Mouse (Mus musculus) liver, embryonic 16.5 days (tissue): ENCODE measurements around the gene Caskin2. TPM values are rescaled to one million over a fixed set of nuclear protein-coding genes. Genes with fewer than 3 reads are reported as not detected.
A peak's percentile ranks its signal among the peaks of the same experiment; 100 is the strongest.

Experiments
- ATAC-seq: fragments of 200-750 bp; cut with Nextera tagmentation; 2 replicates; pipeline ENCODE4 v1.8.0; 2017; ENCODE audit warnings: low read depth, mild to moderate bottlenecking, moderate number of reproducible peaks, moderate library complexity
- H3K27ac ChIP-seq: fragments of 300-500 bp; sonication (generic); 2 replicates; pipeline ENCODE4 v1.5.1; 2014; ENCODE audit warnings: mild to moderate bottlenecking, low read length
- H3K27me3 ChIP-seq: fragments of 300-500 bp; sonication (generic); 2 replicates; pipeline ENCODE4 v1.6.1; 2014; ENCODE audit warnings: low read depth, low read length, mixed read lengths; ENCODE audit not compliant: control insufficient read depth, insufficient read depth
- H3K36me3 ChIP-seq: fragments of 300-500 bp; sonication (generic); 2 replicates; pipeline ENCODE4 v1.6.1; 2014; ENCODE audit warnings: mild to moderate bottlenecking; ENCODE audit not compliant: control insufficient read depth, insufficient read depth
- H3K4me1 ChIP-seq: fragments of 300-500 bp; sonication (generic); 2 replicates; pipeline ENCODE4 v1.6.1; 2014; ENCODE audit warnings: low read depth, low read length, mixed read lengths; ENCODE audit not compliant: control insufficient read depth
- H3K4me2 ChIP-seq: fragments of 300-500 bp; sonication (generic); 2 replicates; pipeline ENCODE4 v1.6.1; 2014; ENCODE audit warnings: low read depth, low read length, mixed read lengths
- H3K4me3 ChIP-seq: fragments of 300-500 bp; sonication (generic); 2 replicates; pipeline ENCODE4 v1.5.1; 2014; ENCODE audit warnings: low read depth, mild to moderate bottlenecking, low read length
- H3K9ac ChIP-seq: fragments of 300-500 bp; sonication (generic); 2 replicates; pipeline ENCODE4 v1.6.1; 2014; ENCODE audit warnings: low read depth, low read length
- H3K9me3 ChIP-seq: fragments of 300-500 bp; sonication (generic); replicated peaks from 2 replicates; pipeline ENCODE4 v1.6.1; 2016; ENCODE audit warnings: low read length; ENCODE audit not compliant: control insufficient read depth
- WGBS: fragments of 180-500 bp; shearing (Covaris S2); extraction: QIAGEN DNeasy Blood & Tissue Kit; methylation state at CpG from one replicate; pipeline ENCODE4 v1.1.7; 2014; ENCODE audit not compliant: insufficient replicate concordance; 5-methylcytosine and 5-hydroxymethylcytosine counted together
- polyA plus RNA-seq: library from polyadenylated mRNA; unstranded; fragments of >200 nt; fragmentation: Nextera tagmentation; extraction: Ambion mirVana; gene quantifications from 2 replicates; pipeline ENCODE4 v1.2.1, GENCODE M21; 2015

Caskin2 gene
- polyA plus RNA-seq, 1 experiment from 2014 or later: 6.1 TPM

- Histone ChIP-seq H3K9me3 (no peaks in the 10 kb centered on the region), H3K4me1 (peaks cover 47% of the 10 kb centered on the region), H3K36me3 (peaks cover 61% of the 10 kb centered on the region), H3K4me2 (peak overlapping the region; percentile 61; the same call in 1 of the 2 replicates), H3K9ac (no peak overlapping the region), H3K27ac (no peak overlapping the region), H3K4me3 (no peak overlapping the region), H3K27me3 (no peaks in the 10 kb centered on the region)
- ATAC-seq: no peak
- WGBS: 89% methylated on average over 24 of the region's 24 CpGs
Observed at GRCm38 (mm10) chr11:115803072-115803709, 10.2 kb downstream of the Caskin2 start.

- Histone ChIP-seq H3K4me3 (no peak overlapping the region), H3K4me2 (no peak overlapping the region), H3K27me3 (no peaks in the 10 kb centered on the region), H3K4me1 (peaks cover 25% of the 10 kb centered on the region), H3K27ac (no peak overlapping the region), H3K9ac (no peak overlapping the region), H3K36me3 (peaks cover 59% of the 10 kb centered on the region), H3K9me3 (no peaks in the 10 kb centered on the region)
- no peak for ATAC-seq
- 76% methylated on average over 18 of the region's 18 CpGs for WGBS
Observed at GRCm38 (mm10) chr11:115800981-115801380, 12.5 kb downstream of the Caskin2 start.

DNA sequence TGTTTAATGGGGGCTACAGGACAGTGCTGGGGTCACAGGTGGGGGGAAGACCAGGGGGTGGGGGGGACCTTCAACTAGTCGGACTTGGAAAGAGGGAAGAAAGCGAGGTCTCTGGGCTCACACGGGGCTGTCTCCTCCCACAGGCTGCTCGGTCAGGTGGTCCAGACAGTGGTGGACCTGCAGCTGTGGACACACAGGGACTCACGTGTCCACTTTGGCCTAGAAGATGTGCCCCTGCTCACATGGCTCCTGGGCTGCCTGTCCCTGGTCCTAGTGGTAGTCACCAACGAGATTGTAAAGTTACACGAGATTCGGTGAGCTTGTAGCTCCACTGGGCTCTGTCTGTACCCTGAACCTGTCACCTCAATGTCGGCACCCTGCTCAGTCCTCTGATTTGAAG is 15.8 kb downstream of the Caskin2 start:
- no peak for ATAC-seq
- no peaks in the 10 kb centered on the region for H3K4me1 ChIP-seq
- 76% methylated on average over 9 of the region's 9 CpGs for WGBS
- H3K4me2 ChIP-seq: no peak overlapping the region
- H3K27ac ChIP-seq: no peak overlapping the region
- peaks cover 63% of the 10 kb centered on the region for H3K36me3 ChIP-seq
- no peaks in the 10 kb centered on the region for H3K27me3 ChIP-seq
- no peak overlapping the region for H3K9ac ChIP-seq
- no peaks in the 10 kb centered on the region for H3K9me3 ChIP-seq
- no peak overlapping the region for H3K4me3 ChIP-seq

GRCm38 (mm10) chr11:115796898-115797297 is 16.5 kb downstream of the Caskin2 start:
- no peak overlapping the region for H3K27ac ChIP-seq
- no peak for ATAC-seq
- 65% methylated on average over 15 of the region's 15 CpGs for WGBS
- H3K9me3 ChIP-seq: no peaks in the 10 kb centered on the region
- no peak overlapping the region for H3K4me2 ChIP-seq
- H3K9ac ChIP-seq: no peak overlapping the region
- H3K4me3 ChIP-seq: no peak overlapping the region
- peaks cover 63% of the 10 kb centered on the region for H3K36me3 ChIP-seq
- no peaks in the 10 kb centered on the region for H3K4me1 ChIP-seq
- no peaks in the 10 kb centered on the region for H3K27me3 ChIP-seq

GRCm38 (mm10) chr11:115792353-115792752 is 21.1 kb downstream of the Caskin2 start:
- no peak overlapping the region for H3K27ac ChIP-seq
- H3K27me3 ChIP-seq: no peaks in the 10 kb centered on the region
- no peaks in the 10 kb centered on the region for H3K9me3 ChIP-seq
- no peak overlapping the region for H3K4me2 ChIP-seq
- no peaks in the 10 kb centered on the region for H3K4me1 ChIP-seq
- ATAC-seq: no peak
- 82% methylated on average over 14 of the region's 14 CpGs for WGBS
- no peak overlapping the region for H3K9ac ChIP-seq
- peaks cover 40% of the 10 kb centered on the region for H3K36me3 ChIP-seq
- H3K4me3 ChIP-seq: no peak overlapping the region

- H3K36me3 ChIP-seq: peaks cover 40% of the 10 kb centered on the region
- no peaks in the 10 kb centered on the region for H3K4me1 ChIP-seq
- H3K9ac ChIP-seq: no peak overlapping the region
- no peak overlapping the region for H3K27ac ChIP-seq
- no peak overlapping the region for H3K4me3 ChIP-seq
- 91% methylated on average over 16 of the region's 16 CpGs for WGBS
- no peaks in the 10 kb centered on the region for H3K9me3 ChIP-seq
- no peak for ATAC-seq
- no peaks in the 10 kb centered on the region for H3K27me3 ChIP-seq
- H3K4me2 ChIP-seq: no peak overlapping the region
Observed at GRCm38 (mm10) chr11:115791919-115792318, 21.5 kb downstream of the Caskin2 start.

DNA sequence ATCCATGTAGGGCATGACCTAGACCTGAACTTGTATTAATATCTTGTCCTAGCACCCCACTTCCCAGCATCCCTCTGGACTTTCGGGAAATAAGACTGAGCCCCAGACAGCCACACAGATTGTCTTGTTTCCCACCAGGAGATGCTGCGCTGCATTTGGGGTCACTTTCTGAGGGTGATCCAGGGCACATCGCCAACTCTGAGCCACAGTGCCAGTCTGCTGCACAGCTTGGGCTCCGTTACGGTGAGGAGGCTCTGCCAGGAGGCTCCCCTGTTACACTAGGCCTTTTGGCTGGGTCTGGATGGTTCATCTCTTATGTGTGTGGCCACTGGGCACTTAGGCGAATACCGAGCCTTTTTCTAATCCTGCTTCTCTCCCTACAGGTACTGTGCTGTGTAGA is 23.7 kb downstream of the Caskin2 start:
- H3K27me3 ChIP-seq: no peaks in the 10 kb centered on the region
- WGBS: 87% methylated on average over 7 of the region's 7 CpGs
- no peak overlapping the region for H3K27ac ChIP-seq
- no peak overlapping the region for H3K4me3 ChIP-seq
- peaks cover 35% of the 10 kb centered on the region for H3K36me3 ChIP-seq
- H3K9ac ChIP-seq: no peak overlapping the region
- no peaks in the 10 kb centered on the region for H3K9me3 ChIP-seq
- H3K4me1 ChIP-seq: no peaks in the 10 kb centered on the region
- ATAC-seq: no peak
- no peak overlapping the region for H3K4me2 ChIP-seq

GRCm38 (mm10) chr11:115786473-115786872 is 27.0 kb downstream of the Caskin2 start:
- H3K4me1 ChIP-seq: no peaks in the 10 kb centered on the region; the same call in 1 of the 2 replicates
- 80% methylated on average over 6 of the region's 6 CpGs for WGBS
- H3K27ac ChIP-seq: no peak overlapping the region
- no peaks in the 10 kb centered on the region for H3K9me3 ChIP-seq
- no peaks in the 10 kb centered on the region for H3K27me3 ChIP-seq
- no peak overlapping the region for H3K4me2 ChIP-seq
- H3K36me3 ChIP-seq: peaks cover 11% of the 10 kb centered on the region
- H3K9ac ChIP-seq: no peak overlapping the region
- H3K4me3 ChIP-seq: no peak overlapping the region
- no peak for ATAC-seq

DNA sequence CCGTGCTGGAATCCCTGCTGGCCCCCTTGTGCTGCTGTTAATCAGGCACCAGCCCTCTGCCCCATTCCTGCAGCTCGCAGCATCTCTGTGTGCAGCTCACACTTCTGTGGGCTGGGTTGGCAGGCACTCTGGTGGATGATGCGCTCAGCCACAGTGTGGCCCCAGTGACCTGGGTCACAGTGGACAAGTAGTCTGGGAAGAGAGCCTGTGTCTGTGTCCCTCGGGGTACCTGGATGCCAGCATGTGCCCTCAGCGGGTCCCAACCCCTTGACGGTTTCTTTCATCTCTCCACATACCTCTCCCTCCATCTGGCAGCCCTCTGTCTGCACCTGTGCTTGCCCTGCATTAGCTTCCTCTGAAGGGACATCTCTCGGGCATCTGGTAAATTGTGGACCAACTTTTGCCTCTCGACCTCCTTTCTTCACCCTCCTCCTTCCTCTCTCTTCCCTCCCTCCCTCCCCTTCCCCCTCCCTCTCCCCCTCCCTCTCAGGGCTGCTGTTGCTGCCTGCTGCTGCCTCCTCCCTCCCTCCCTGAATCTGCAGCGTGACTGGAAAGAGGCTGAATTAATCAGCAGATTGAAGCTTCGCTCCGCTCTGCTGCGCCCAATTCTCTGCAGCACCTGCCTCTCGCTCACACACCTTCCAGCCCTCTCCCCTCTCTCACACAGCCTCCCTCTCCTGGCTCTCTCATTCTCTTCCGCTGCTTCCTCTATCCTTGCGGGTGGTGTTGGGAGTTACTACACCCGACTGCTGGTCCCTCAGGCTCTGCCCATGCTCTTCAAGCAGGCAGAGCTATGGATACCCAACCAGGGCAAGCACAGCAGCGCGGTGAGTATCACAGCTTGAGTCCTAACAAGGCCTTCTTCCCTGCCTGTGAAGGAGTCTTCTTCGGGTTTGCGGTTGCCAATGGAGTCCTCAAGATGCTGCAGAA is 33.0 kb downstream of the Caskin2 start:
- H3K4me1 ChIP-seq: peaks cover 41% of the 10 kb centered on the region
- H3K27me3 ChIP-seq: no peaks in the 10 kb centered on the region
- no peak overlapping the region; the same call in 1 of the 2 replicates for H3K4me3 ChIP-seq
- no peaks in the 10 kb centered on the region for H3K36me3 ChIP-seq
- H3K9ac ChIP-seq: peak overlapping the region; percentile 69; the same call in 1 of the 2 replicates
- H3K9me3 ChIP-seq: no peaks in the 10 kb centered on the region
- no peak for ATAC-seq
- WGBS: 46% methylated on average over 20 of the region's 20 CpGs
- peak overlapping the region; percentile 98 for H3K27ac ChIP-seq
- peak overlapping the region; percentile 77 for H3K4me2 ChIP-seq
